Mouse (Mus musculus) erythroblast, embryonic 14.5 days (primary cell): Measurements from ENCODE around the gene Mlxipl.

Source experiments
- GATA1 ChIP-seq: IDR thresholded peaks from 2 replicates; pipeline ENCODE4 v1.6.1; 2012; ENCODE audit warnings: low read length, inconsistent platforms, mixed read lengths
- TAL1 ChIP-seq: IDR thresholded peaks from 3 replicates; pipeline ENCODE4 v1.6.1; 2012; ENCODE audit warnings: low read length, inconsistent platforms, mixed read lengths

GRCm38 (mm10) chr5:135133736-135134405 is 44.2 kb downstream of the Mlxipl start:
- no peak for TF ChIP-seq TAL1
- TF ChIP-seq GATA1: no peak
